Mouse (Mus musculus): Measurements from ENCODE around the gene Il15ra. TPM values are rescaled to one million over a fixed set of nuclear protein-coding genes. Genes with fewer than 3 reads are reported as not detected.

Il15ra gene
- 0.62 and 0.64 TPM in 2 replicates for polyA plus RNA-seq (2014; fragmentation: Nextera tagmentation; extraction: Ambion mirVana)

- Histone ChIP-seq H3K4me3 (replicated peaks; ENCODE audit: low read depth, low read length) (peak within 1 kb of the TSS; percentile 54), H3K4me1 (ENCODE audit: control insufficient read depth, insufficient read depth, low read length) (peaks cover 12% of the 10 kb centered on the region), H3K9me3 (ENCODE audit: control insufficient read depth, low read length) (no peaks in the 10 kb centered on the region), H3K36me3 (ENCODE audit: control insufficient read depth, insufficient read depth, low read length) (no peaks in the 10 kb centered on the region), H3K27me3 (ENCODE audit: control insufficient read depth, insufficient read depth, low read length) (peaks cover 16% of the 10 kb centered on the region), H3K27ac (replicated peaks; ENCODE audit: low read depth, low read length) (no peak within 1 kb of the TSS), H3K4me2 (ENCODE audit: low read length) (peak within 1 kb of the TSS; percentile 100), H3K9ac (replicated peaks; ENCODE audit: low read length) (peak within 1 kb of the TSS; percentile 57)
- ATAC-seq (ENCODE audit: low FRiP score, low TSS enrichment) (peak; percentile 55; the same call in 1 of the 2 replicates), DNase-seq (peak; percentile 37)
- under 1% methylated on average over 37 of the region's 37 CpGs for WGBS
Measured at GRCm38 (mm10) chr2:11705201-11706025, at the start of gene Il15ra. Gene Il15ra, plus strand, starts transcription at chr2:11705290.

DNA sequence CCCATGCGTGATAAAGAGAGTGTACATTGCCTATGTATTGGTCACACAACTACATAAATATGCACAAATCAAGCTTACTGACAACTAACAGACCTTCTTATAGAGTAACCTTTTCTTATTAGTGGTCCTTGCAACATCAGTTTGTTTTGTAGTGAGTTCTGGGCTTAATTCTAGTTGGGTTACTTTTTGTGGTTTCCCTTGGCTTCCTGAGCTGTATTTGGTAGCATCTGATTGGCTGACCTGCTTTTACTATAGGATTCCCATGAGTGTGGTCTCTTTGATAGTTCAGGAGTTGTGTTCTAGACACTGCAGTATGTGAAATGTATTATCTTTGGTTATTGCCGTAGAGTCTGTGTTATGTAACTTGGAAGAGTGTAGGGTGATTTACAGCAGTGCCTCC lies 47.5 kb upstream of the Il15ra start:
- no peak overlapping the region for H3K27ac ChIP-seq (replicated peaks; ENCODE audit: low read depth, low read length)
- DNase-seq (no peak), ATAC-seq (ENCODE audit: low FRiP score, low TSS enrichment) (no peak)
- no peaks in the 10 kb centered on the region for H3K9me3 ChIP-seq (ENCODE audit: control insufficient read depth, low read length)
- no peaks in the 10 kb centered on the region for H3K27me3 ChIP-seq (ENCODE audit: control insufficient read depth, insufficient read depth, low read length)
- no peaks in the 10 kb centered on the region for H3K36me3 ChIP-seq (ENCODE audit: control insufficient read depth, insufficient read depth, low read length)
- 91% methylated on average over 2 of the region's 2 CpGs for WGBS
- H3K9ac ChIP-seq (replicated peaks; ENCODE audit: low read length): no peak overlapping the region
- H3K4me1 ChIP-seq (ENCODE audit: control insufficient read depth, insufficient read depth, low read length): no peaks in the 10 kb centered on the region
- no peak overlapping the region for H3K4me3 ChIP-seq (replicated peaks; ENCODE audit: low read depth, low read length)
- H3K4me2 ChIP-seq (ENCODE audit: low read length): no peak overlapping the region

GRCm38 (mm10) chr2:11659263-11659662 lies 45.8 kb upstream of the Il15ra start:
- no peak overlapping the region for H3K27ac ChIP-seq (replicated peaks; ENCODE audit: low read depth, low read length)
- ATAC-seq (ENCODE audit: low FRiP score, low TSS enrichment): peak; percentile 9; the same call in 1 of the 2 replicates
- peak; percentile 17 for DNase-seq
- 17% methylated on average over 2 of the region's 2 CpGs for WGBS
- no peaks in the 10 kb centered on the region for H3K9me3 ChIP-seq (ENCODE audit: control insufficient read depth, low read length)
- H3K36me3 ChIP-seq (ENCODE audit: control insufficient read depth, insufficient read depth, low read length): no peaks in the 10 kb centered on the region
- no peaks in the 10 kb centered on the region for H3K4me1 ChIP-seq (ENCODE audit: control insufficient read depth, insufficient read depth, low read length)
- H3K27me3 ChIP-seq (ENCODE audit: control insufficient read depth, insufficient read depth, low read length): no peaks in the 10 kb centered on the region
- H3K4me2 ChIP-seq (ENCODE audit: low read length): no peak overlapping the region
- H3K4me3 ChIP-seq (replicated peaks; ENCODE audit: low read depth, low read length): no peak overlapping the region
- H3K9ac ChIP-seq (replicated peaks; ENCODE audit: low read length): no peak overlapping the region

DNA sequence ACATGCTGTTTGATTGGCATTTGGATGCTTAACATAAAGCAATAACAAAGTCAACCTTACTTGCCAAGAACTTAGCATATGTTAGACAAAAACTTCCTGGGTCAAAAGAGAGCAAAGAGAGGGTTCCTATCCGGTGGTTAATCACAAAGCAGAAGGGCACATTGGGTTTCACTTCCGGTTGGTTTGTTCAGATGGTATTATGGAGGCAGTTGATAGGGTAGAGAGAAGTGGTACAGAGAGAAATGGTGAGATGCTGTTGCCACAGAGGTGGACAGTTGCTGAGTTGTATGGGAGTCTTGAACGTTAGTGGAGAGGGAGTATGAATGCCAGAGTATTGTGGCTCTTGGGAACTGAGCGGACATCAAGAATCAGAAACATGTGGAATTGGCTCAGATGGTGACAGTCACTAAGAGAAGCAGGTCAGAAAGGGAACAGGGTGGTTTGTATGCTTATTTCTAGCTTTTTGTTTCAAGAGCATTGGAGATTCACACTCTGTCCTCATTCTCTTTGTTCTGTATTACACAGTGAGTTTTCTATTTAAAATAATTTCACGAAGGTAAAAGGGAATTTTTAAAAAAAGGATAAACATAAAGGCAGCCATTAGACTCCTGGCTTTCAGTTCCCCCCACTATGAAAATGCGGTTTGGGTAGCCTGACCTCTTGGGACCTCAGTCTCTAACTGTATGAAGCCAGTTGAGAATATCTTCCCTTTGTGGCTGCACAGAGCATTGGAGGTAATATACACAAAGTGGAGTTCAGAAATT lies 42.8 kb upstream of the Il15ra start:
- 85% methylated on average over 6 of the region's 6 CpGs for WGBS
- no peaks in the 10 kb centered on the region for H3K9me3 ChIP-seq (ENCODE audit: control insufficient read depth, low read length)
- H3K4me3 ChIP-seq (replicated peaks; ENCODE audit: low read depth, low read length): no peak overlapping the region
- no peak for DNase-seq
- ATAC-seq (ENCODE audit: low FRiP score, low TSS enrichment): no peak
- H3K36me3 ChIP-seq (ENCODE audit: control insufficient read depth, insufficient read depth, low read length): no peaks in the 10 kb centered on the region
- H3K4me2 ChIP-seq (ENCODE audit: low read length): no peak overlapping the region
- no peak overlapping the region for H3K9ac ChIP-seq (replicated peaks; ENCODE audit: low read length)
- H3K27ac ChIP-seq (replicated peaks; ENCODE audit: low read depth, low read length): no peak overlapping the region
- H3K4me1 ChIP-seq (ENCODE audit: control insufficient read depth, insufficient read depth, low read length): no peaks in the 10 kb centered on the region
- H3K27me3 ChIP-seq (ENCODE audit: control insufficient read depth, insufficient read depth, low read length): no peaks in the 10 kb centered on the region

- Histone ChIP-seq H3K27me3 (ENCODE audit: control insufficient read depth, insufficient read depth, low read length) (no peaks in the 10 kb centered on the region), H3K27ac (replicated peaks; ENCODE audit: low read depth, low read length) (no peak overlapping the region), H3K36me3 (ENCODE audit: control insufficient read depth, insufficient read depth, low read length) (no peaks in the 10 kb centered on the region), H3K9ac (replicated peaks; ENCODE audit: low read length) (no peak overlapping the region), H3K4me3 (replicated peaks; ENCODE audit: low read depth, low read length) (no peak overlapping the region), H3K4me1 (ENCODE audit: control insufficient read depth, insufficient read depth, low read length) (no peaks in the 10 kb centered on the region), H3K9me3 (ENCODE audit: control insufficient read depth, low read length) (no peaks in the 10 kb centered on the region), H3K4me2 (ENCODE audit: low read length) (no peak overlapping the region)
- 100% methylated on average over 1 of the region's 1 CpGs for WGBS
- ATAC-seq (ENCODE audit: low FRiP score, low TSS enrichment) (no peak), DNase-seq (no peak)
Measured at GRCm38 (mm10) chr2:11662907-11663230, 42.2 kb upstream of the Il15ra start.

DNA sequence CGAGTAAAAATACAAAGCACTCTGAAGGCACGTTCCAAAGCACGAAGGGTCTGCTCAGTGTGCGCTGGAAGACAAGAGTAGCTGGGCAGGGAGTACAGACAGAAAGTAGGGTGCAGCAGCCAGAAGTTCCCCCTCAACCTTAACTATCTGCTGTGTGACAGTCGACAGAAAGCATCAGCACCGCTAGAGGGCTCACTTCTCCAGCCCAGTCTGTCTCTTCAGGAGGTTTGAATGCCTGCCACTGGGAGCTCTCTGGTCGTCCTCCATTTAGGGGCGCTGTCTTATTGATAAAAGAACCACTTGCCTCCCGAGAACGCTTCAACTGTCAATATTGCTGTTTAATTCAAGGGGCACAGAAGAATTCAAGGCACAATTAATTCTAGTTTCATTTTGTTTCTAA lies 41.1 kb upstream of the Il15ra start:
- peak; percentile 82 for ATAC-seq (ENCODE audit: low FRiP score, low TSS enrichment)
- no peak overlapping the region for H3K9ac ChIP-seq (replicated peaks; ENCODE audit: low read length)
- peak; percentile 88 for DNase-seq
- H3K9me3 ChIP-seq (ENCODE audit: control insufficient read depth, low read length): no peaks in the 10 kb centered on the region
- 0 out of 2 replicates have a peak overlapping the region, but pooled peaks have one; percentile 1 for H3K4me3 ChIP-seq (replicated peaks; ENCODE audit: low read depth, low read length)
- H3K4me2 ChIP-seq (ENCODE audit: low read length): peak overlapping the region; percentile 32
- 2% methylated on average over 10 of the region's 10 CpGs for WGBS
- H3K36me3 ChIP-seq (ENCODE audit: control insufficient read depth, insufficient read depth, low read length): no peaks in the 10 kb centered on the region
- no peaks in the 10 kb centered on the region for H3K4me1 ChIP-seq (ENCODE audit: control insufficient read depth, insufficient read depth, low read length)
- H3K27ac ChIP-seq (replicated peaks; ENCODE audit: low read depth, low read length): no peak overlapping the region
- no peaks in the 10 kb centered on the region for H3K27me3 ChIP-seq (ENCODE audit: control insufficient read depth, insufficient read depth, low read length)

GRCm38 (mm10) chr2:11664367-11664766 lies 40.7 kb upstream of the Il15ra start:
- WGBS: 40% methylated on average over 6 of the region's 6 CpGs
- no peaks in the 10 kb centered on the region for H3K9me3 ChIP-seq (ENCODE audit: control insufficient read depth, low read length)
- H3K27ac ChIP-seq (replicated peaks; ENCODE audit: low read depth, low read length): no peak overlapping the region
- H3K9ac ChIP-seq (replicated peaks; ENCODE audit: low read length): no peak overlapping the region
- peak overlapping the region; percentile 32 for H3K4me2 ChIP-seq (ENCODE audit: low read length)
- 0 out of 2 replicates have a peak overlapping the region, but pooled peaks have one; percentile 1 for H3K4me3 ChIP-seq (replicated peaks; ENCODE audit: low read depth, low read length)
- no peaks in the 10 kb centered on the region for H3K27me3 ChIP-seq (ENCODE audit: control insufficient read depth, insufficient read depth, low read length)
- peak; percentile 70; the same call in 1 of the 2 replicates for ATAC-seq (ENCODE audit: low FRiP score, low TSS enrichment)
- no peaks in the 10 kb centered on the region for H3K4me1 ChIP-seq (ENCODE audit: control insufficient read depth, insufficient read depth, low read length)
- DNase-seq: peak; percentile 41
- H3K36me3 ChIP-seq (ENCODE audit: control insufficient read depth, insufficient read depth, low read length): no peaks in the 10 kb centered on the region

- WGBS: 85% methylated on average over 4 of the region's 4 CpGs
- no peak overlapping the region for H3K4me3 ChIP-seq (replicated peaks; ENCODE audit: low read depth, low read length)
- ATAC-seq (ENCODE audit: low FRiP score, low TSS enrichment): no peak
- H3K27ac ChIP-seq (replicated peaks; ENCODE audit: low read depth, low read length): no peak overlapping the region
- H3K9ac ChIP-seq (replicated peaks; ENCODE audit: low read length): no peak overlapping the region
- no peaks in the 10 kb centered on the region for H3K9me3 ChIP-seq (ENCODE audit: control insufficient read depth, low read length)
- no peak overlapping the region for H3K4me2 ChIP-seq (ENCODE audit: low read length)
- no peaks in the 10 kb centered on the region for H3K4me1 ChIP-seq (ENCODE audit: control insufficient read depth, insufficient read depth, low read length)
- H3K27me3 ChIP-seq (ENCODE audit: control insufficient read depth, insufficient read depth, low read length): no peaks in the 10 kb centered on the region
- no peaks in the 10 kb centered on the region for H3K36me3 ChIP-seq (ENCODE audit: control insufficient read depth, insufficient read depth, low read length)
- no peak for DNase-seq
Measured at GRCm38 (mm10) chr2:11664806-11665205, 40.3 kb upstream of the Il15ra start.
